Mouse (Mus musculus): Measurements from ENCODE around the gene Slc29a2. TPM values are rescaled to one million over a fixed set of nuclear protein-coding genes. Genes with fewer than 3 reads are reported as not detected.
A peak's percentile ranks its signal among the peaks of the same experiment; 100 is the strongest.

Gene Slc29a2
- polyA plus RNA-seq, 1 experiment, result 0.03 TPM

- Histone ChIP-seq H3K4me1 (ENCODE audit: control insufficient read depth) (peaks cover 67% of the 10 kb centered on the region), H3K27me3 (ENCODE audit: control insufficient read depth) (peaks cover 69% of the 10 kb centered on the region), H3K36me3 (ENCODE audit: control insufficient read depth) (no peaks in the 10 kb centered on the region), H3K9me3 (ENCODE audit: control insufficient read depth, low read length) (peaks cover 3% of the 10 kb centered on the region), H3K4me3 (replicated peaks) (peak overlapping the region; percentile 62)
- TF ChIP-seq GATA1 (IDR thresholded peaks at IDR 0.05; ENCODE audit: low read length), result no peak
- TF ChIP-seq TAL1 (IDR thresholded peaks at IDR 0.05; ENCODE audit: low read length), result no peak
Measured at GRCm38 (mm10) chr19:5071545-5072369, 48.1 kb downstream of the Slc29a2 start.

DNA sequence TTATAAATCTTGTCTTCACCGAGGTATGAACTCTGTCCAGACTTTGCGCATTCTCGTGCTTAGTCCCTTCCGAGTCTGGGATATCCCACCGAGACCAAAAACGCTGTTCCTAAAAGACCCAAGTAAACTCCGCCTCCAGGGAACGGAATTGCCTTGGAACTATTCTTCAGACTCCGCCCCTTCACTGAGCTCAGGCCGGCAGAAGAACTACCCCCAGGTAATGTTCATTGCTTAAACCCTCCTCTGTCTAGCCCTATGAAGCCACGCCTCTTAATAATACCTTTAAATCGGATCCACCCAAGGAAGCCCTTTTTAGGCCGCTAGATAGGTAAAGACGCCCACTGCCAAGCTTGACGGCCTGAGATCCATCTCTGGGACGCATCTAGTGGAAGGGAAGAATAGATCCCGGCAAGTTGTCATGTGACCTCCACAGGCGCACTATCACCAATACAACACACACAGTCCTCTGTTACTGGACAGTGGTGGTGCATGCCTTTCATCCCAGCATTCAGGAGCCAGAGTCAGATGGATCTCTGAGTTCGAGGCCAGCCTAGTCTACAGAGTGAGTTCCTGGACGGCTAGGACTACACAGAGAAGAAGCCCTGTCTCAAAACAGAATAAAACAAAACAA lies 48.8 kb downstream of the Slc29a2 start:
- peaks cover 59% of the 10 kb centered on the region for H3K4me1 ChIP-seq (ENCODE audit: control insufficient read depth)
- peaks cover 63% of the 10 kb centered on the region for H3K27me3 ChIP-seq (ENCODE audit: control insufficient read depth)
- H3K9me3 ChIP-seq (ENCODE audit: control insufficient read depth, low read length), result peaks cover 3% of the 10 kb centered on the region
- peak overlapping the region; percentile 62 for H3K4me3 ChIP-seq (replicated peaks)
- H3K36me3 ChIP-seq (ENCODE audit: control insufficient read depth), result no peaks in the 10 kb centered on the region
- TF ChIP-seq TAL1 (IDR thresholded peaks at IDR 0.05; ENCODE audit: low read length), result no peak
- no peak for TF ChIP-seq GATA1 (IDR thresholded peaks at IDR 0.05; ENCODE audit: low read length)

DNA sequence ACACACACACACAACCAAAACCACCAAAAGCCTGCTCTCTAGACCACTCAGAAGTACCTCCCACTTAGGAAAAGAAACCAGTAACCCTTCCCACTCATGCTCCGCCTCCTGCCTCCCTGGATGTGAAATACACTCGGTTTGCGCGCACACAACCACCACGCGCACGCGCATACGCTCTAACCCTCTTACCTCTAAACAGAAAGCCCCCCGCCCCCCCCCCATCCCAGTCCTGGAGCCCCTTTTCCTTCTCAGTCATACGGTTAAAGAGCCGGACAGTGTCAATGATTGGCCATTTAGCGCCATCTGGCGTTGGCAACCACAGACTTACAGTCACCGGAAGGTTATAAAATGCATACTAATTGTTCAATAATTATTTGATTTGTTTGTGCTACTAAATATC lies 49.4 kb downstream of the Slc29a2 start:
- Histone ChIP-seq H3K36me3 (ENCODE audit: control insufficient read depth) (no peaks in the 10 kb centered on the region), H3K27me3 (ENCODE audit: control insufficient read depth) (peaks cover 59% of the 10 kb centered on the region), H3K4me3 (replicated peaks) (peak overlapping the region; percentile 62), H3K9me3 (ENCODE audit: control insufficient read depth, low read length) (peaks cover 3% of the 10 kb centered on the region), H3K4me1 (ENCODE audit: control insufficient read depth) (peaks cover 54% of the 10 kb centered on the region)
- TF ChIP-seq GATA1 (IDR thresholded peaks at IDR 0.05; ENCODE audit: low read length) (no peak), TAL1 (IDR thresholded peaks at IDR 0.05; ENCODE audit: low read length) (no peak)

GRCm38 (mm10) chr19:5073518-5073917 lies 49.9 kb downstream of the Slc29a2 start:
- Histone ChIP-seq H3K4me1 (ENCODE audit: control insufficient read depth) (peaks cover 49% of the 10 kb centered on the region), H3K27me3 (ENCODE audit: control insufficient read depth) (peaks cover 58% of the 10 kb centered on the region), H3K9me3 (ENCODE audit: control insufficient read depth, low read length) (peaks cover 3% of the 10 kb centered on the region), H3K4me3 (replicated peaks) (no peak overlapping the region), H3K36me3 (ENCODE audit: control insufficient read depth) (no peaks in the 10 kb centered on the region)
- TF ChIP-seq TAL1 (IDR thresholded peaks at IDR 0.05; ENCODE audit: low read length), result no peak
- no peak for TF ChIP-seq GATA1 (IDR thresholded peaks at IDR 0.05; ENCODE audit: low read length)

GRCm38 (mm10) chr19:5079279-5079678 lies 55.6 kb downstream of the Slc29a2 start:
- Histone ChIP-seq H3K9me3 (ENCODE audit: control insufficient read depth, low read length) (peaks cover 3% of the 10 kb centered on the region), H3K4me1 (ENCODE audit: control insufficient read depth) (no peaks in the 10 kb centered on the region), H3K36me3 (ENCODE audit: control insufficient read depth) (no peaks in the 10 kb centered on the region), H3K4me3 (replicated peaks) (no peak overlapping the region), H3K27me3 (ENCODE audit: control insufficient read depth) (peaks cover 72% of the 10 kb centered on the region)
- TF ChIP-seq TAL1 (IDR thresholded peaks at IDR 0.05; ENCODE audit: low read length), result no peak
- TF ChIP-seq GATA1 (IDR thresholded peaks at IDR 0.05; ENCODE audit: low read length), result no peak

Other genes starting within 250 kb of the Slc29a2 start
- gene Rbm4, start 230.0 kb upstream of the Slc29a2 start, polyA plus RNA-seq (2012), result 1.1 and 1.6 TPM in 2 replicates
- gene Gm21992, start 212.2 kb upstream of the Slc29a2 start, polyA plus RNA-seq (2012), result 0.19 and 0.62 TPM in 2 replicates
- 3.8 and 5.1 TPM in 2 replicates for gene Rbm14, start 212.2 kb upstream of the Slc29a2 start, polyA plus RNA-seq (2012)
- gene Ccs, start 184.5 kb upstream of the Slc29a2 start, polyA plus RNA-seq (2012), result 19.1 and 28.1 TPM in 2 replicates
- 0.01 TPM in 1 of 2 replicates, not detected in the other for gene Ccdc87, start 184.5 kb upstream of the Slc29a2 start, polyA plus RNA-seq (2012)
- gene Ctsf, start 168.7 kb upstream of the Slc29a2 start, polyA plus RNA-seq (2012), result 12.0 and 15.6 TPM in 2 replicates
- gene Actn3, start 146.0 kb upstream of the Slc29a2 start, polyA plus RNA-seq (2012), result 0.07 and 0.20 TPM in 2 replicates
- gene Zdhhc24, start 145.2 kb upstream of the Slc29a2 start, polyA plus RNA-seq (2012), result 1.1 and 1.2 TPM in 2 replicates
- 0.33 and 0.50 TPM in 2 replicates for gene Bbs1, start 117.2 kb upstream of the Slc29a2 start, polyA plus RNA-seq (2012)
- gene Dpp3, start 95.6 kb upstream of the Slc29a2 start, polyA plus RNA-seq (2012), result 4.8 and 6.0 TPM in 2 replicates
- gene Peli3, start 80.7 kb upstream of the Slc29a2 start, polyA plus RNA-seq (2012), result not detected in 2 replicates
- 5.3 and 5.9 TPM in 2 replicates for gene Mrpl11, start 61.7 kb upstream of the Slc29a2 start, polyA plus RNA-seq (2012)
- not detected in 2 replicates for gene Npas4, start 33.5 kb upstream of the Slc29a2 start, polyA plus RNA-seq (2012)
- gene B4gat1, start 15.0 kb downstream of the Slc29a2 start, polyA plus RNA-seq (2012), result 0.09 and 0.15 TPM in 2 replicates
- 0.03 and 0.04 TPM in 2 replicates for gene AC124502.3, start 15.0 kb downstream of the Slc29a2 start, polyA plus RNA-seq (2012)
- gene Brms1, start 17.5 kb downstream of the Slc29a2 start, polyA plus RNA-seq (2012), result 4.1 and 7.0 TPM in 2 replicates
- 0.03 and 0.13 TPM in 2 replicates for gene Rin1, start 26.6 kb downstream of the Slc29a2 start, polyA plus RNA-seq (2012)
- gene Cd248, start 44.2 kb downstream of the Slc29a2 start, polyA plus RNA-seq (2012), result 0.06 and 0.11 TPM in 2 replicates
- 0.02 TPM in 1 of 2 replicates, not detected in the other for gene Tmem151a, start 61.7 kb downstream of the Slc29a2 start, polyA plus RNA-seq (2012)
- gene Yif1a, start 64.7 kb downstream of the Slc29a2 start, polyA plus RNA-seq (2012), result 0.79 and 0.94 TPM in 2 replicates
- gene Cnih2, start 74.7 kb downstream of the Slc29a2 start, polyA plus RNA-seq (2012), result 0.12 and 0.17 TPM in 2 replicates
- gene Rab1b, start 83.2 kb downstream of the Slc29a2 start, polyA plus RNA-seq (2012), result 16.9 and 17.0 TPM in 2 replicates
- gene Klc2, start 94.7 kb downstream of the Slc29a2 start, polyA plus RNA-seq (2012), result 0.52 and 1.2 TPM in 2 replicates
- gene Pacs1, start 249.3 kb downstream of the Slc29a2 start, polyA plus RNA-seq (2012), result 2.6 and 2.7 TPM in 2 replicates

Data from erythroblast, embryonic 14.5 days (primary cell).